Mouse (Mus musculus): Measurements from ENCODE around the gene C1qtnf5. TPM values are rescaled to one million over a fixed set of nuclear protein-coding genes. Genes with fewer than 3 reads are reported as not detected.
A peak's percentile ranks its signal among the peaks of the same experiment; 100 is the strongest.

The C1qtnf5 gene
- polyA plus RNA-seq, 1 experiment from 2014 or later = 9.8 TPM

- no peaks in the 10 kb centered on the region for H3K9me3 ChIP-seq (ENCODE audit: low read length)
- H3K27me3 ChIP-seq (replicated peaks; ENCODE audit: insufficient read depth, low read length) = no peaks in the 10 kb centered on the region; the same call in 1 of the 2 replicates
- 19% methylated on average over 7 of the region's 7 CpGs for WGBS
- no peaks in the 10 kb centered on the region for H3K36me3 ChIP-seq (ENCODE audit: insufficient read depth, low read length)
- H3K27ac ChIP-seq (ENCODE audit: low read length) = no peak overlapping the region
- ATAC-seq = no peak
- H3K9ac ChIP-seq (replicated peaks; ENCODE audit: low read depth) = no peak overlapping the region
- no peak overlapping the region for H3K4me3 ChIP-seq (ENCODE audit: low read depth, low read length)
- DNase-seq (ENCODE audit: low spot score) = no peak
- peaks cover 3% of the 10 kb centered on the region; the same call in 1 of the 2 replicates for H3K4me1 ChIP-seq (ENCODE audit: insufficient read depth, low read depth, low read length)
- TF ChIP-seq CTCF (IDR thresholded peaks at IDR 0.05) (no peak), EP300 (IDR thresholded peaks at IDR 0.05) (no peak)
- no peak overlapping the region for H3K4me2 ChIP-seq (replicated peaks; ENCODE audit: low read depth, low read length)
Measured at GRCm38 (mm10) chr9:44069252-44069651, 37.8 kb upstream of the C1qtnf5 start.

DNA sequence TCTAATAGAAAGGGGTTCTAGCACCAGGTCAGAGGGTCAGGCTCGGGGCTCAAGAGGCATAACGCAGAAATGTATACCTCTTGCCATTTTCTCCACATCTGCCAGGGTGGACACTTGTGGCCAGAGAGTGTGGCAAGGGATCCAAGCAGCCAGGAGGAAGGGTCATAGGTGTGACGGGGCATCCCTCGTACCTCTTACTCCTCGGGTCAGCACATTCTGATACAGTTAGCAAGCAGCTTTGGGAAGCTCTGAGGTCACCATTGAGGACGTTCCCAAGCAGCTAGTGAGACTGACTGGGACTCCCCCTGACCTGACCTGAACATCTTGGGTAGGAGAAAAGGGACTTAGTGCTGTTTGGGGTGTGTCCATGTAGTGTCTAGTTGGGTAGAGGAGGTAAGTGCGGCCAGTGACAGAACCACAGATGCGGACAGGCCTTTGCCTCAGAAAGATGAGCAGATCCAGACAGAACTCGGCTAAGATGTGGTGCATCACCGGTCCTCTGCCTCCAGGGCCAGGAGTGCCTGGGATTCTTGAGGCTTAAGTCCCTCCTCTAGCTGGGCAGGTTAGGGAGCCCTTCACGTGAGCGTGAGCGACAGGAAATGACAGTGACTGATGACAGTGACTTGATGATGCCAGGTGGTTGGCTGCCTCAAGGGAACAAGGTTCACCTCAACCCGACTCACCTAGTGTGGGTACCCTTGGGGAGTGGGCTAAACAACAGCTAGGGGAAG is 36.8 kb upstream of the C1qtnf5 start:
- 60% methylated on average over 14 of the region's 14 CpGs for WGBS
- Histone ChIP-seq H3K9me3 (ENCODE audit: low read length) (no peaks in the 10 kb centered on the region), H3K4me3 (ENCODE audit: low read depth, low read length) (no peak overlapping the region), H3K4me2 (replicated peaks; ENCODE audit: low read depth, low read length) (no peak overlapping the region), H3K27ac (ENCODE audit: low read length) (no peak overlapping the region), H3K27me3 (replicated peaks; ENCODE audit: insufficient read depth, low read length) (no peaks in the 10 kb centered on the region; the same call in 1 of the 2 replicates), H3K9ac (replicated peaks; ENCODE audit: low read depth) (no peak overlapping the region), H3K36me3 (ENCODE audit: insufficient read depth, low read length) (no peaks in the 10 kb centered on the region), H3K4me1 (ENCODE audit: insufficient read depth, low read depth, low read length) (peaks cover 3% of the 10 kb centered on the region; the same call in 1 of the 2 replicates)
- ATAC-seq (no peak), DNase-seq (ENCODE audit: low spot score) (no peak)
- TF ChIP-seq EP300 (IDR thresholded peaks at IDR 0.05) (no peak), CTCF (IDR thresholded peaks at IDR 0.05) (no peak)

GRCm38 (mm10) chr9:44070844-44071231 is 36.2 kb upstream of the C1qtnf5 start:
- WGBS = 41% methylated on average over 8 of the region's 8 CpGs
- no peak for DNase-seq (ENCODE audit: low spot score)
- H3K27ac ChIP-seq (ENCODE audit: low read length) = no peak overlapping the region

DNA sequence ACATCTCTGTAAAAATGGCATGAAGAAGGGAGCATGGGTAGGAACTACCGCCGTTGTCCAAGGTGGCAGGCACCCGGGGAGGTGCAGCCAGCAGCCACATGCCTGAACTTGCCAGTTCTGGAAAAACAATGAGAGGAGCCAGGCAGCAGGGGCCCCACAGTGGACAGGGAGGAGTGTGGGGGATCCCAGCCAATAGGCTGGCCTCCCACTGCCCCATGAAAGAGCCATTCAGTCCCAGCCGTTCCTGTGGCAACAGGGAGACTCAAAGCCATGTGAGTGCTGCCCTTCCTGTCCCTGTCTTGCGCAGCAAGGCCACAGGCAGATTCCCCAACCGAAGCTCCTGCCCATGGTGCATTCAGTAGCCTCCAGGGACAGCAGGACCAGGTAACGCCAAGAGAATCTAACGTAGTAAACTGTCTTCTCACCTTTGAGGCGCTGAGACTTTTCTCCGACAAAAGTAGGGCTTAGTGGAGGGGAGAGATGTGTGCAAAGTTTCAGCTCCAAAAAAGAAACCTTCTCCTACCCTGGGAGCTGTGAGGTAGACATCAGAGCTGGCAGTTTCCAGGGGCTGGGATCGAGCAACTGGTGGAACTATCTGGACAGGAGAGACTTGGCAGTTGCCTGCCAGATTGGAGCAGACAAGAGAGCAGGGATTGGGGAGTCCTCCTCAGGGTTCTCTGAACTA is 35.0 kb upstream of the C1qtnf5 start:
- Histone ChIP-seq H3K4me1 (ENCODE audit: insufficient read depth, low read depth, low read length) (peaks cover 3% of the 10 kb centered on the region; the same call in 1 of the 2 replicates), H3K4me3 (ENCODE audit: low read depth, low read length) (no peak overlapping the region), H3K9me3 (ENCODE audit: low read length) (no peaks in the 10 kb centered on the region), H3K9ac (replicated peaks; ENCODE audit: low read depth) (no peak overlapping the region), H3K27ac (ENCODE audit: low read length) (no peak overlapping the region), H3K27me3 (replicated peaks; ENCODE audit: insufficient read depth, low read length) (no peaks in the 10 kb centered on the region; the same call in 1 of the 2 replicates), H3K4me2 (replicated peaks; ENCODE audit: low read depth, low read length) (no peak overlapping the region), H3K36me3 (ENCODE audit: insufficient read depth, low read length) (no peaks in the 10 kb centered on the region)
- TF ChIP-seq EP300 (IDR thresholded peaks at IDR 0.05) = no peak
- 36% methylated on average over 11 of the region's 11 CpGs for WGBS
- 0 out of 2 replicates have a peak, but pooled peaks have one; percentile 12 for ATAC-seq
- DNase-seq (ENCODE audit: low spot score) = no peak

More at GRCm38 (mm10) chr9:44070844-44071231, 36.2 kb upstream of the C1qtnf5 start:
- H3K27me3 ChIP-seq (replicated peaks; ENCODE audit: insufficient read depth, low read length) = no peaks in the 10 kb centered on the region; the same call in 1 of the 2 replicates
- H3K4me2 ChIP-seq (replicated peaks; ENCODE audit: low read depth, low read length) = no peak overlapping the region
- TF ChIP-seq EP300 (IDR thresholded peaks at IDR 0.05) (no peak), CTCF (IDR thresholded peaks at IDR 0.05) (no peak)
- no peaks in the 10 kb centered on the region for H3K9me3 ChIP-seq (ENCODE audit: low read length)
- ATAC-seq = no peak
- H3K9ac ChIP-seq (replicated peaks; ENCODE audit: low read depth) = no peak overlapping the region
- no peaks in the 10 kb centered on the region for H3K36me3 ChIP-seq (ENCODE audit: insufficient read depth, low read length)
- H3K4me3 ChIP-seq (ENCODE audit: low read depth, low read length) = no peak overlapping the region
- peaks cover 3% of the 10 kb centered on the region; the same call in 1 of the 2 replicates for H3K4me1 ChIP-seq (ENCODE audit: insufficient read depth, low read depth, low read length)

DNA sequence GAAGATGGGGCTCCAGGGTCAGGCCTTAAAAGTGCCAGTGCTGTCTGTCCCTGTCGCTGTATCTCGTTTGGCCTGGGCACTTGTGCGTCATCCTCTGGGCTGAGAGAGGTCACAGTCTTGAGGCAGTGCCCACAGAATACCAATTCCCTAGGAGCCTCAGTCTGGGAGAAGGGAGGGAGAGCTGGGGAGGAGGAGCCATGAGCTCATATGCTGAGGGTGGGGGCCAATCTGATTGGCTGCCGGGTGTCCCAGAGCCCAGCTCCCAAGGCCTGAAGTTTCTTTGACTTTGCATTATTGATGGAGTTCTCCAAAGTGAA is 34.5 kb upstream of the C1qtnf5 start:
- Histone ChIP-seq H3K4me1 (ENCODE audit: insufficient read depth, low read depth, low read length) (no peaks in the 10 kb centered on the region; the same call in 1 of the 2 replicates), H3K9me3 (ENCODE audit: low read length) (no peaks in the 10 kb centered on the region), H3K4me2 (replicated peaks; ENCODE audit: low read depth, low read length) (no peak overlapping the region), H3K4me3 (ENCODE audit: low read depth, low read length) (no peak overlapping the region), H3K27ac (ENCODE audit: low read length) (no peak overlapping the region), H3K36me3 (ENCODE audit: insufficient read depth, low read length) (no peaks in the 10 kb centered on the region), H3K9ac (replicated peaks; ENCODE audit: low read depth) (no peak overlapping the region), H3K27me3 (replicated peaks; ENCODE audit: insufficient read depth, low read length) (no peaks in the 10 kb centered on the region; the same call in 1 of the 2 replicates)
- 40% methylated on average over 4 of the region's 4 CpGs for WGBS
- 0 out of 2 replicates have a peak, but pooled peaks have one; percentile 14 for ATAC-seq
- no peak for TF ChIP-seq CTCF (IDR thresholded peaks at IDR 0.05)
- no peak for TF ChIP-seq EP300 (IDR thresholded peaks at IDR 0.05)
- peak; percentile 36 for DNase-seq (ENCODE audit: low spot score)

DNA sequence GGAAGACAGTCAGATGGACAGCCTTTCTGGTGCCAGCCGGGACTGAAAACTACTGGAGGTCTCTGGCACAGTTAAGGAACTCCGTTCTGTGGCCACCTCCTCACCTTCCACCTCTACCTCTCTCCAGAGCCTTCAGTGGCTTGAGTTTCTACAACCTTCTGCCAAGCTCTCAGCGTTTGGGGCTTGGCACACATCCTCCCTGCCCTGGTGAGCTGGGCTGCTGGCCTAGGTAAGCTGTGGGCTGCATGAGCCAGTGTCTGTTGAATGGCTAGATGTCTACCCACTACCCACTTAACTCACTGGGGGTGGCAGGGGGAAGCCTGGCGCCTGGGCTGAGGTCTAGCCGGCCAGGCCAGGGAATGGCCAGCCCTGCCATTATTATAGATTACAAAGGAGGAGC is 33.9 kb upstream of the C1qtnf5 start:
- H3K27ac ChIP-seq (ENCODE audit: low read length) = no peak overlapping the region
- H3K36me3 ChIP-seq (ENCODE audit: insufficient read depth, low read length) = no peaks in the 10 kb centered on the region
- H3K4me2 ChIP-seq (replicated peaks; ENCODE audit: low read depth, low read length) = no peak overlapping the region
- TF ChIP-seq EP300 (IDR thresholded peaks at IDR 0.05) (no peak), CTCF (IDR thresholded peaks at IDR 0.05) (no peak)
- no peak overlapping the region for H3K4me3 ChIP-seq (ENCODE audit: low read depth, low read length)
- no peak for DNase-seq (ENCODE audit: low spot score)
- H3K9ac ChIP-seq (replicated peaks; ENCODE audit: low read depth) = no peak overlapping the region
- no peaks in the 10 kb centered on the region; the same call in 1 of the 2 replicates for H3K27me3 ChIP-seq (replicated peaks; ENCODE audit: insufficient read depth, low read length)
- no peaks in the 10 kb centered on the region; the same call in 1 of the 2 replicates for H3K4me1 ChIP-seq (ENCODE audit: insufficient read depth, low read depth, low read length)
- no peak for ATAC-seq
- WGBS = 79% methylated on average over 5 of the region's 5 CpGs
- no peaks in the 10 kb centered on the region for H3K9me3 ChIP-seq (ENCODE audit: low read length)

Measured in lung, postnatal 0 days (tissue).